Mouse (Mus musculus) neural tube, embryonic 10.5 days (tissue): ENCODE results near the gene Pax5.

Source experiments
- DNase-seq: peaks from one replicate; pipeline ENCODE4 v3.0.0-alpha.2; 2017; ENCODE audit warnings: low spot score; ENCODE audit errors: extremely low spot score

Gene Pax5

GRCm38 (mm10) chr4:44482851-44483250, 227.4 kb downstream of the Pax5 start:
- no peak for DNase-seq

- no peak for DNase-seq
These were observed 230.5 kb downstream of the Pax5 start for GRCm38 (mm10) chr4:44479755-44480154.
